Mouse (Mus musculus) activated CD4-positive, CD25-positive, alpha-beta regulatory T cell, adult 9 weeks (primary cell): ENCODE measurements around the gene Nsmce3. TPM values are rescaled to one million over a fixed set of nuclear protein-coding genes. Genes with fewer than 3 reads are reported as not detected.

Experiments used
- polyA plus RNA-seq: library from polyadenylated mRNA; unstranded; fragments of 100-300 nt; shearing (Covaris generic); gene quantifications from one replicate; pipeline ENCODE4 v1.2.1, GENCODE M21; 2017

The Nsmce3 gene
- polyA plus RNA-seq: 2.9 TPM

GRCm38 (mm10) chr7:64872743-64873241 lies at the start of gene Nsmce3:
Nsmce3 (minus strand) TSS chr7:64872997.

